Mouse (Mus musculus) R1 (cell line): ENCODE data around the gene Adh6b.

Experiments
- DNase-seq: peaks from one replicate; pipeline ENCODE4 v3.0.0-alpha.2; 2018; ENCODE audit warnings: low read depth, low spot score

Gene Adh6b

GRCm38 (mm10) chr3:138341471-138341870 lies at the start of gene Adh6b:
Gene Adh6b, plus strand, starts transcription at chr3:138341775.
- no peak for DNase-seq

- no peak for DNase-seq
Observed at GRCm38 (mm10) chr3:138293298-138293895, 48.2 kb upstream of the Adh6b start.

- DNase-seq: no peak
Observed at GRCm38 (mm10) chr3:138300130-138300529, 41.4 kb upstream of the Adh6b start.

GRCm38 (mm10) chr3:138302676-138303075 lies 38.9 kb upstream of the Adh6b start:
- no peak for DNase-seq

DNA sequence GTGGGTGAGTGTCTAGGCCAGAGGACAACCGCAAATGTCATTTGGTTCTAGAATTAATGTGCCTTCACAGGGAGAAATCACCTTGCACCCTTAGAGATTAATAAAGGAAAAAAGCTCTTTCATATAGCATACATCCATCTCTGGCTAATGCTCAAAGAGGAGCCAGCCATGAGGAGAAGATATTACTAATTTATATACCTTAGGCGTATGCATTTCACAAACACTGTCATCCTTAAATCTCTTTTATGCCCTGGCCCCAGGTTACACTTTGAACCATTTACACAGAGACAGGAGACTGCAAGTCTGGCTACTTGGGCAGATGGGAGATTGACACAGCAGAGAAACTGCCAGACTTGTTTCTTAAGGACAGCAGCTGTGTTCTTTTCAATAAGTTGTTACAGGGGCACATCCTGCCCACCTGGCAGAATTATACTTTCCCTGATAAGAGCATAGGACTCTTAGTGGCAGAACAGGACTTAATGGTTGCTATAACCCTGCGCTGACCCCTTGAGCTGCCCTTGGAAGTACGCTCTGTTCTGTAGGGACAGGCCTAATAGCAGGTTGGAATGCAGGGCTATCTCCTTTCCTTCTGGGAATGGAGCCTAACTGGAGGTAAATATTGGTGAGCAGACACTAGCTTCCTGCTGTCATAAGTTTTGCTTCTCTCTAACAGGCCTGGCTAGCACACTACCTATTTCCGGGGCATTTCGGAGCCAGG lies 37.6 kb upstream of the Adh6b start:
- DNase-seq: no peak

GRCm38 (mm10) chr3:138304489-138304871 lies 37.1 kb upstream of the Adh6b start:
- DNase-seq: no peak

DNA sequence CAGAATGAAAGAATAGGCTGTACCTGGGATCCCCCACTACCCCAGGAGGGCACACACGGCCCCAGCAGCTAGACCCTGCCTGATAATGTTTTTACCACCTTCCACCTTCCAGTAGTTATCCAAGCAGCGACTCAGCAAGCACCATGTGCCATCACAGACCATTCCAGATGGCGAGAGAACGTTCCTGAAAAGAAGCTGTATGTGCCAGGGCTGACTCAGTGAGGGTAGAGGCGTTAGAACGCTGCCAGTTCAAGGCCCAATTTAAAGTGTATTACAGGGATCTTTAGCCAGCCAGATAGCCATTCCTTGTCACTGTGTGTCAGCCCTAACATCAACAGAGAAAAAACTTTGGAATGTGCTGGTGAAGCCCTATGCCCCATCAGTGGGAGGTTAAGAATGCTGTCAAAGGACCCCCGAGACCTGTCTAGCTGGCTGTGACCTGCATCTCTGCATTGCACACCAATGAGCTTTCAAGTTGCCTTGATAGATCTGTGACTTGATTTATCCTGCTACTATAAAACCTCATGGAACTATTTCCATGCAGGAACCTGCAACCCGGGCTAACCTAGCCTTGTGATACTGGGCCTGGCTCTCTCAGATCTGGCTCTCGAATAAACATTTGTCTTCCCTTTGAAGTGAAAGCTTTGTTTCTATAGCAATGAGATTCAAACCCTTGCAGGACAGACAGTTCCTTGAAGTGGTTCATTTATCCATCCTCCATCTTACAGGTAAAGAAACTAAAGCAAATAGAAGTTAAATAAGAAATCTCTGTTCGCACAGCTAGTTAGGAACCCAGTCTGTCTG lies 35.9 kb upstream of the Adh6b start:
- no peak for DNase-seq

GRCm38 (mm10) chr3:138306290-138306683 lies 35.3 kb upstream of the Adh6b start:
- DNase-seq: no peak

GRCm38 (mm10) chr3:138309910-138310309 lies 31.7 kb upstream of the Adh6b start:
- no peak for DNase-seq

GRCm38 (mm10) chr3:138311015-138311414 lies 30.6 kb upstream of the Adh6b start:
- peak; percentile 38 for DNase-seq

DNA sequence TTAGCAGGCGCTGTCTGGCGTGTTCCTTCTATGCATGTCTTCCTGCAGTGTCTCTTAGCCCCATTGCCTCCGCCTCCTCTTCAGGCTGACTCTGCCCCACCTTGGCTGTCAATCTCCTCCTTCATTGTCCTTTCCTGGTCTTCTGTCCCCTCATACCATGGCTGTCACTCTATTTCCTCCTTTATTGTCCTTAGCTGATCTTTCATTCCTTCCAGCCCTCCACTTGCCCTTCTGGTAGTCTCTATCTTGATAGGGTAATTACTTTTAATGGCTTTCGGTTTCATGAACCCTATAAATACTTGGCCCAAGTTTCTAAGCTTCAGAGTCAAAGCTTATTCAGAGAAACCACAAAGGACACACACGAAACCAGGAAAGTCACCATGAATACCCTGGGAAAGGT lies 28.6 kb upstream of the Adh6b start, which contains the start of gene Adh6a:
Gene Adh6a (plus strand): TSS at position 322 of the 400 bp plus-strand sequence.
- DNase-seq: no peak

DNA sequence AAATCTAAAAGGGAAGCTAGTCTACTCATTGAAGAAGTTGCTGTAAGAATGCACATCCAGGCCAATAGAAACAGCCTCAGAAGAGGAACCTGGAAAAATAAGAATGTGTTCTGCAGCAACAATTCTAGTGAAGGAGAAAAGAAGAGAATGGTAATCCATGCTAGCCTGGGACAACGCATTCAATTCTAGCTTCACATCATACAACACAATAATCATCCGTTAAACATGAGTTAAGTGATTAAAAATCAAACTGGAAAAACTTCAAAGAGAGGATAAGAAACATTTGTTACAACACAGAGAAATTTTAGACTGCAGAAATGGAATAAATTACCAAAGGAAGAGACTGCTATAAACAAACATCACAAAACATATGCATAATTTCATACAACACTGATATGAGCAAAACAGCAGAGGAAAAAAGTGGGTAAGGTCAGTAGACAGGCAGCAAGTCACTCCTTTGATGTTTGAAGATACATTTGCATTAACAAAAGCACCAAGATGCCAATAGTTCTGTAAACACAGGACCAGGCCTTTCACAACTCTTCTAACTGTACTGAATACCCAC lies 24.6 kb upstream of the Adh6b start:
- no peak for DNase-seq

DNA sequence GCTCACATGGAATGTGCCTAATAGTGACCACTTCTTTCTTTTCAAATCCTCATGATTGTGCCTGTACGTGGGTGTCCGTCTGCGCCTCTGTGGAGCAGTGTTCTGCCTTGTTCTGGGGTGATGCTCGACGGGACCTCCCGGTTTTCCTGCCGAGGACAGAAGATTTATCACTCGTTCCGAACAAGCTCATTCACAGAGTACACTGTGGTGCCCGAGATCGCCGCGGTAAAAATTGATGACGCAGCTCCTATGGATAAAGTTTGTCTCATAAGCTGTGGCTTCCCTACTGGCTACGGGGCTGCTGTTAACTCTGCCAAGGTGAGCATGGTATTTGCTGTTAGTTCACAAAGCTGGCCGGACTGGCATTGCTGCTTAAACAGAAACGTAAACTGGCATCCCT lies 16.6 kb upstream of the Adh6b start:
- no peak for DNase-seq

DNA sequence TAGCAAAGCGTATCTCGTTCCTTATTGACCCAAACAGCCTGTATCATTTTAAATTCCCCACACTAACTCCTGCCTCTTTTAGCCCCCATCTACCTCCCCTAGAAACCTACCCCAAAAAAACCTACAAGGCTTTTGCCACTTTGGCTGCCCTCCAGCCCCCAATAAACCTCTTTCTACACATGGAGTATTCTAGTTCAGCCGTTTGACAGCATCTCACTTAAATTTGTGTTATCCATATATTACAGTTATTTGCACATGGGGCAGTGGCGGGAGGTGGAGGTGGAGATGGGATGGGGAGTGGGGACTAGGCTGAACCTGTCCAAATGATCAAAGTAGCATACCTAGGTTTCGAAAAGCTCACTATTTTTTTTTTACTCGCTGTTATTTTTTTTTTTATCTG lies 16.1 kb upstream of the Adh6b start:
- no peak for DNase-seq

DNA sequence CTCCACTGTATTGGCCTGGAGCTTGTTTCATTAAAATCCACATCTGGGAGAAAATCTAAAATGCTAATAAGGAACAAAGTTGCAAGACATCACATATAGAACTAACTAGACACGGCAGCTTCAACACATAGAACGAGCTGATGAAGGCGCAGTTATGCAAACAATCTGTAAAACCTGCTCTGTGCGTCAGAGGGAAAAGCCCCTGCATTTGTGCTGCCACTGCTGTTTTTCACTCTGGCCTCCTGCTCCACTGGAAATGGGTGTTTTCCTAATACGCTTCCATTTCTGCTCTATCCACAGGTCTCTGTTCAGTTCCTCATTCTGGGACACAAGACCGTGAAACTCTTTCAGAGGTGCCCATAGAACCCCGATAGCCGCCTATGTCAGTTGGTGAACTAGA lies 7.7 kb upstream of the Adh6b start:
- no peak for DNase-seq

DNA sequence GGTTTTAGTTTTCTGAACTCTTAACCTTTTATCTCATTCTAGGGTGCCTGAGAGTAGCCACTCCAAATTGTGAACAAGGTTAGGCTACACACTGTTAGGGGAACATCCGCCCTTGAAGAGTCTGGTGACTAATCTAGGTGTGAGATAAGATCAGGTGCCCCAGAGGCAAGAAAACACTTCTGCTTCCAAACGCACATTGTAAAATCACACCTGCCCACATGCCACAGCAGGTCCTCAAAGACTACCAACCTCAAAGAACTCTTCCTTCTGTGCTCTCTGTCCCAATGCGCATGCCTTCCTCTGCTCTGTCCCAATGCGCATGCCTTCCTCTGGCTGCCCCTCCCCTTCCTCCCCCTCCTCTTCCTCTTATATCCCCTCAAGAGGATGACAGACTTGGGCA lies 7.3 kb upstream of the Adh6b start:
- no peak for DNase-seq

- no peak for DNase-seq
Observed at GRCm38 (mm10) chr3:138335566-138335965, 6.0 kb upstream of the Adh6b start.

GRCm38 (mm10) chr3:138336104-138336754 lies 5.3 kb upstream of the Adh6b start:
- DNase-seq: peak; percentile 9

DNA sequence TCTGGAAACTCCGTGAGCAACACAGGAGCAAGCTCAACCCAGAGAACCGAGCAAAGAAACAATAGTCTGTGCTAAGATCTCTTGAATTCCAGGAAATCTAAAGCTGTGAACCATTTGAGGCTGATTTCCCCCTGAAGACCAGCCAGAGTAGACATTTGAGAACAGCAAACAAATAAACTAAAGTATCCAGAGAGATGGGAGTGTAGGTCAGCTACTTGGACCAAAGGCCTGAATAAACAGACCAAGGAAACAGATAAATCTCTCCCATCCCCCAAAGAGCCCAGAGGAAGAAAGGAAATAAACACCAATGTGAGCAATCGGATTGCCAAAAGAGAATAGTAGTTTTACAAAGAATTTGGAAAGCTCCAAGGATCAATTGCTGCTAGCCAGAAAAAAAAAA lies 5.5 kb downstream of the Adh6b start:
- no peak for DNase-seq

DNA sequence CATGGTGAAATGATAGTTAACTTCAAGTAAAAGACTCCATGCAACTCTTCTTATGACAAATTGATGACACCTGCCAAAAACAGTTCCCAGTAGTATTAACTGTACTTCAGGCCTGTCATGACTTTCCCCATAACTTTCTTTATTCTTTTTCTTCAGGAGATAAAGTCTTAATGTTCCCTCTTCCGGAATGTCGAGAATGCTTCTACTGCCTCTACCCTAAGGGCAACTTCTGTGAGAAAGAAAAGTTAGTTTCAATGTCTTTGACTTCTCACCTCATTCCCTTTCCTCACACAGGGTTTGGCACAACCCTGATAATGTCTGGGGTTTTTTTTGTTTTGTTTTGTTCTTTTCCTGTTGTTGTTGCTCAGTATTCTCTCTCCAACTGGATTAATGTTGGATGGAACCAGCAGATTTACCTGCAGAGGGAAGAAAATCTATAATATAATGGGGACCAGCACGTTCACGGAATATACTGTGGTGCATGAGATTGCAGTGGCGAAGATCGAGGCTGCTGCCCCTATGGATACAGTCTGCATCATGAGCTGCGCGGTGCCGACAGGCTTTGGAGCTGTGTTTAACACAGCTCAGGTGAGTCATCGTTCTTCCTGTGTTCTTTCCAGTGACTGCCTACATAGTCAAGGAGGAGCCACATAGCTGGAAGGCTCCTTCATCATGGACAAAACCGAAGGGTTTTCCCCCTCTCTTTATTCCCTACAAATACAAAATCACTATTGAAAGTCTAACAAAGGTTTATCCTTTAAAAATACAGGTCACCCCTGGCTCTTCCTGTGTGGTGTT lies 10.6 kb downstream of the Adh6b start:
- no peak for DNase-seq

DNA sequence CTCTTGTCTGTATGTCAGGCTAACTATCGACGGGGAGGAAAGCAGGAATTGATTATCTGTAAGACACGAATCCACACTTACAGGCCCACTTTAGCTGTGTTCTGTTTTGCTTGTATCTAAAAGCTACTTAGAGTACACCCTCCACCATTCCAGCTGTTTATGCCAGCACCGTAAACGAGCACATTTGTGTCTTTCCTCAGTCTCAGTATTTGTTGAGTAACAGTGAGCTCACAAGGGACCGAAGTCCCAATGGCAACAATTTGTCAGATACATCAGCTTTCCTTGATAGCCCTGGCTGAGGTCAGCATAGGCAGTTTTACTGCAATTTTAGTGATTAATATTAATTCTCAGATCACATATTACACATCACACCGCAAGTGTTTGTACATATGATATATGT lies 17.3 kb downstream of the Adh6b start:
- no peak for DNase-seq
